Mouse (Mus musculus) kidney, embryonic 15.5 days (tissue): ENCODE measurements around the gene Hoxa7. TPM values are rescaled to one million over a fixed set of nuclear protein-coding genes. Genes with fewer than 3 reads are reported as not detected.

ENCODE experiments used
- ATAC-seq: fragments of 200-750 bp; cut with Nextera tagmentation; replicated peaks from 2 replicates; pipeline ENCODE4 v1.8.0; 2017; ENCODE audit warnings: moderate TSS enrichment; ENCODE audit not compliant: low FRiP score
- H3K27ac ChIP-seq: fragments of 300-500 bp; sonication (generic); 2 replicates; pipeline ENCODE4 v1.5.1; 2015; ENCODE audit warnings: mild to moderate bottlenecking, inconsistent platforms
- H3K27me3 ChIP-seq: fragments of 300-500 bp; sonication (generic); 2 replicates; pipeline ENCODE4 v1.6.1; 2015; ENCODE audit warnings: inconsistent platforms
- H3K36me3 ChIP-seq: fragments of 300-500 bp; sonication (generic); 2 replicates; pipeline ENCODE4 v1.6.1; 2015; ENCODE audit warnings: inconsistent platforms
- H3K4me1 ChIP-seq: fragments of 300-500 bp; sonication (generic); 2 replicates; pipeline ENCODE4 v1.6.1; 2015; ENCODE audit warnings: inconsistent platforms
- H3K4me2 ChIP-seq: fragments of 300-500 bp; sonication (generic); 2 replicates; pipeline ENCODE4 v1.6.1; 2015; ENCODE audit warnings: moderate library complexity, mild to moderate bottlenecking, inconsistent platforms
- H3K4me3 ChIP-seq: fragments of 300-500 bp; sonication (generic); replicated peaks from 2 replicates; pipeline ENCODE4 v1.5.1; 2015; ENCODE audit warnings: mild to moderate bottlenecking, inconsistent platforms
- H3K9ac ChIP-seq: fragments of 300-500 bp; sonication (generic); 2 replicates; pipeline ENCODE4 v1.6.1; 2015; ENCODE audit warnings: mild to moderate bottlenecking, inconsistent platforms
- H3K9me3 ChIP-seq: fragments of 300-500 bp; sonication (generic); replicated peaks from 2 replicates; pipeline ENCODE4 v1.6.1; 2016; ENCODE audit warnings: inconsistent platforms
- WGBS: fragments of 180-500 bp; shearing (Covaris S2); methylation state at CpG from one replicate; pipeline ENCODE4 v1.1.7; 2015; ENCODE audit warnings: mixed read lengths; 5-methylcytosine and 5-hydroxymethylcytosine counted together
- polyA plus RNA-seq: library from polyadenylated mRNA; unstranded; fragments of >200 nt; fragmentation: Nextera tagmentation; extraction: Ambion mirVana; gene quantifications from 2 replicates; pipeline ENCODE4 v1.2.1, GENCODE M21; 2015

The Hoxa7 gene
- polyA plus RNA-seq, 1 experiment from 2014 or later: 27.2 TPM

DNA sequence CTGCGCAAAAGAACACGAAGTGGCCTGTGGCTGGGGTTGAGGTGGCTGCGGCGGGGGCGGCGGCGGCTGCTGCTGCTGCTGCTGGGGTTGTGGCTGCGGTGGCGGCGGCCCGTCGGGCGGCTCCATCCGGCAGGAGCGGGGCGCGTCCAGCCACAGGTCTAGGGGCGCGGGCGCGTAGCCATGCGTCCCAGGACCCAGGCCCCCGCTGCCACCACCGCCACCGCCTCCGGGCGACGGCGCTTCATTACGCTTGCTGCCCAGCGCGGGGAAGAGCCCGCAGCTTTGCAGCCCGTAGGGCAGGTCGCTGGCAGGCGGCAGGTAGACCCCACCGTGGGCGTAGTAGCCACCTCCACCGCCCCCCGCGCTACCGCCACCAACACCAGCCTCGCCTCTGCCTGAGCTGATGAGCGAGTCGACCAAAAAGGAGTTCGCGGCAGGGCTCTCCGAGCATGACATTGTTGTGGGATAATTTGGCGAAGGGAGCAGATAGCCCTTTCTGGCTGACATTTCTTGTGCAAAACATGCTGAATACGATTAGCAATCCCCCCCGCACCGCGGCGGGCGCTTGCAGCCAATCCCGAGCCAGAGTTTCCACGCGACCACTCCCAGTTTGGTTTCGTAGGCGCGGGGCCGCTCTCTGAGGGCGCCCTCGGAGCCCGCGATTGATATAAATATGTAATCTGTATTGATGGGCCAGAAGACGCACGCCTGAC, 12.9 kb upstream of the Hoxa7 start:
- Histone ChIP-seq H3K27me3 (peaks cover 7% of the 10 kb centered on the region; the same call in 1 of the 2 replicates), H3K4me2 (peak overlapping the region; percentile 74), H3K36me3 (no peaks in the 10 kb centered on the region), H3K27ac (peak overlapping the region; percentile 97), H3K9me3 (no peaks in the 10 kb centered on the region), H3K4me1 (peaks cover 33% of the 10 kb centered on the region), H3K4me3 (peak overlapping the region; percentile 76), H3K9ac (peak overlapping the region; percentile 96)
- under 1% methylated on average over 61 of the region's 68 CpGs for WGBS
- ATAC-seq: peak; percentile 30

GRCm38 (mm10) chr6:52233546-52234427, 12.1 kb upstream of the Hoxa7 start:
- peak overlapping the region; percentile 96 for H3K9ac ChIP-seq
- peaks cover 33% of the 10 kb centered on the region for H3K4me1 ChIP-seq
- peak; percentile 47 for ATAC-seq
- under 1% methylated on average over 70 of the region's 70 CpGs for WGBS
- no peaks in the 10 kb centered on the region for H3K9me3 ChIP-seq
- H3K4me3 ChIP-seq: peak overlapping the region; percentile 76
- no peaks in the 10 kb centered on the region for H3K36me3 ChIP-seq
- H3K4me2 ChIP-seq: peak overlapping the region; percentile 74
- H3K27me3 ChIP-seq: peaks cover 7% of the 10 kb centered on the region; the same call in 1 of the 2 replicates
- peak overlapping the region; percentile 97 for H3K27ac ChIP-seq

GRCm38 (mm10) chr6:52232984-52233545, 11.4 kb upstream of the Hoxa7 start:
- peak overlapping the region; percentile 76 for H3K4me3 ChIP-seq
- 1% methylated on average over 23 of the region's 23 CpGs for WGBS
- peak overlapping the region; percentile 97 for H3K27ac ChIP-seq
- peak overlapping the region; percentile 96 for H3K9ac ChIP-seq
- H3K9me3 ChIP-seq: no peaks in the 10 kb centered on the region
- ATAC-seq: no peak
- no peaks in the 10 kb centered on the region for H3K36me3 ChIP-seq
- peaks cover 33% of the 10 kb centered on the region for H3K4me1 ChIP-seq
- H3K27me3 ChIP-seq: peaks cover 7% of the 10 kb centered on the region; the same call in 1 of the 2 replicates
- peak overlapping the region; percentile 74 for H3K4me2 ChIP-seq

GRCm38 (mm10) chr6:52232568-52232965, 10.9 kb upstream of the Hoxa7 start:
- Histone ChIP-seq H3K9me3 (no peaks in the 10 kb centered on the region), H3K4me3 (peak overlapping the region; percentile 76), H3K4me1 (peaks cover 36% of the 10 kb centered on the region), H3K27me3 (peaks cover 7% of the 10 kb centered on the region; the same call in 1 of the 2 replicates), H3K9ac (peak overlapping the region; percentile 96), H3K27ac (peak overlapping the region; percentile 97), H3K36me3 (no peaks in the 10 kb centered on the region), H3K4me2 (peak overlapping the region; percentile 74)
- under 1% methylated on average over 18 of the region's 18 CpGs for WGBS
- ATAC-seq: no peak

DNA sequence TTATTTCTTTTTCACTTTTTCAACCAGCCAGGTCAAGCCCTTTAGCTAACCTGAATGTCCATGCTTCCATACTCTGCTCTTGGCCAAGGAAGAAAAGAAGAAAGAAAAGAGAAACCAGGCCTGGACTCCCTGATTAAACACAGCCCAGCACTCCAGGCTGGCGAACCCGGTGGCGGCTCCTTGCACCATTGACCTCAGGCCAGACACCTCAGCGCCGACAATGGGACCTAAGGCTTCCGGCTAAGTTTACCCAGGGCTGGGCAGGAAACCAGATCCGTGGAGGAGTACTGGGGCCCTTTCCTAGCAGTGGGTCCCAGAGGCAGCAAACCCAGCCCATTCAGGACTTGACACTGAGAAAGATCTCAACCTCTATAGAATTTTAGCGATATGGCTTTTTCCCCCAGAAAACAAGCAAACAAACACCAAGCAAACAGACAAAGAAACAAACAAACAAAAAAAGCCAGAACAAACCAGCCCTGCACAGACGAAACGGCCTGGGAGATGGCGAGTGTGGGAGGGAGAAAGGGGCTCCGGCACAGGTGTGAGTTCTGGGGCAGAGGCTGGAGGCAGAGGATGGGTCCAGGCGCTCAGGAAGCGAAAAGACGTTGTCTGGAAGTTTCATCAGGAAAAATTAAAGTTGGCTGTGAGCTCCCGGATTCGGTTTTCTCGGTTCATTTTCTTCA, 10.4 kb upstream of the Hoxa7 start:
- peak overlapping the region; percentile 97 for H3K27ac ChIP-seq
- under 1% methylated on average over 18 of the region's 18 CpGs for WGBS
- peak; percentile 37 for ATAC-seq
- no peaks in the 10 kb centered on the region for H3K9me3 ChIP-seq
- H3K4me2 ChIP-seq: peak overlapping the region; percentile 74
- peaks cover 7% of the 10 kb centered on the region; the same call in 1 of the 2 replicates for H3K27me3 ChIP-seq
- no peaks in the 10 kb centered on the region for H3K36me3 ChIP-seq
- peaks cover 42% of the 10 kb centered on the region for H3K4me1 ChIP-seq
- H3K4me3 ChIP-seq: peak overlapping the region; percentile 76
- H3K9ac ChIP-seq: peak overlapping the region; percentile 96

GRCm38 (mm10) chr6:52230516-52231165, 9.0 kb upstream of the Hoxa7 start, which contains the start of gene Hoxa9:
Gene Hoxa9 (minus strand): TSS chr6:52231089.
- H3K27ac ChIP-seq: peak within 1 kb of the TSS; percentile 97
- ATAC-seq: peak; percentile 43
- H3K27me3 ChIP-seq: peaks cover 7% of the 10 kb centered on the region; the same call in 1 of the 2 replicates
- H3K4me1 ChIP-seq: peaks cover 32% of the 10 kb centered on the region
- peak within 1 kb of the TSS; percentile 74 for H3K4me2 ChIP-seq
- H3K4me3 ChIP-seq: peak within 1 kb of the TSS; percentile 76
- no peaks in the 10 kb centered on the region for H3K9me3 ChIP-seq
- no peaks in the 10 kb centered on the region for H3K36me3 ChIP-seq
- WGBS: under 1% methylated on average over 25 of the region's 36 CpGs
- H3K9ac ChIP-seq: peak within 1 kb of the TSS; percentile 96

GRCm38 (mm10) chr6:52229558-52230416, 8.1 kb upstream of the Hoxa7 start:
- peak overlapping the region; percentile 94 for H3K27ac ChIP-seq
- H3K27me3 ChIP-seq: peaks cover 3% of the 10 kb centered on the region; the same call in 1 of the 2 replicates
- WGBS: under 1% methylated on average over 44 of the region's 44 CpGs
- peak overlapping the region; percentile 77 for H3K9ac ChIP-seq
- H3K4me3 ChIP-seq: peak overlapping the region; percentile 60
- peaks cover 24% of the 10 kb centered on the region for H3K4me1 ChIP-seq
- no peaks in the 10 kb centered on the region for H3K36me3 ChIP-seq
- ATAC-seq: no peak
- H3K4me2 ChIP-seq: peak overlapping the region; percentile 74
- no peaks in the 10 kb centered on the region for H3K9me3 ChIP-seq

DNA sequence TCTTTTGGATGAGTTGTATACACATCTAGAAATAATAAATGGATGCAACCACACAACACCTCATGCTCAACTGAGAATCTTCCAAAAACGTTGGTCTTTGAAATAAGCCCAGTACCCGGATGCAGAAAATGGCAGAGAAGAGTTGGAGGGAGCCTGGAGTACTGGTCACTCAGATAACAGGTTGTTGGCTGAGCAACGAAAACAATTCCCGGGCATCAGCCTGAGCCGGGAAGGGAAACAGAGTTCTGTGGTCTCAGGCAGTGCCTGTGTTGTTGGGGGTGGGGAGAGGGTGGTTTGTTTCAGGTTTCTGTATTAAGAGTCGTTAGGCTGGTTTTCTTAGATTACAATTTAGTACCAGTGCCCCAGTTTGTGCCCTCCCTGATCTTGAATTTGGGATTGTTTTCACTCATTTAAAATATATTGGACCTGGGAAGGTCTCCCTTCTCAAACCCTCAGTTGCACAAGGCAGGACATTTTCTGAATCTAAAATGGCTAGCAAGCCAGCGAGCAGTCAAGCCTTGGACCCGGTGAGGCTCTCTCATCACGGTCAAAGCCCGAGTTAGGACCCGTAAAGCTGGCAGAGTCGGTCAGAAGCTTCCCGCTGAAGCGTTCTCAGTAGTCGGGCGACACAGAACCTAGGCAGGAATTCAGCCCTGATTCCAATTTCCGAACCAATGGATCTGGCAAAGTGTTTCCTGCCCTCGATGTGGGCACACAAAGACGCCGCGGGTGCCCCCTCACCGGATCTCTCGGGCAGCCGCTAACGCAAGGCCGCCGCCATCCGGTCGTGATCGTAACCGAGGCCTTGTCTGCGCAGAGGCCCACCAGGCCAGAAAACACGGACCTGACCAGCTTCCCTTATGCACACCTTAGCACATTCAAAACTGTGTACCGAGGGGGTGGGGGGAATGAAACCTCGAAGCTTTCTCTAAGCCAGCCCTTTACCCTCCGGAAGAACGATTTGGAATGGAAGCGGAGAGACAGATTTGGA, 7.1 kb upstream of the Hoxa7 start:
- H3K4me3 ChIP-seq: peak overlapping the region; percentile 60
- WGBS: under 1% methylated on average over 38 of the region's 38 CpGs
- peaks cover 16% of the 10 kb centered on the region for H3K4me1 ChIP-seq
- H3K9me3 ChIP-seq: no peaks in the 10 kb centered on the region
- no peaks in the 10 kb centered on the region for H3K27me3 ChIP-seq
- no peak for ATAC-seq
- peak overlapping the region; percentile 74 for H3K4me2 ChIP-seq
- peak overlapping the region; percentile 94 for H3K27ac ChIP-seq
- H3K36me3 ChIP-seq: peaks cover 3% of the 10 kb centered on the region; the same call in 1 of the 2 replicates
- peak overlapping the region; percentile 77 for H3K9ac ChIP-seq

GRCm38 (mm10) chr6:52227470-52228222, 6.0 kb upstream of the Hoxa7 start:
- Histone ChIP-seq H3K4me1 (peaks cover 15% of the 10 kb centered on the region), H3K9me3 (no peaks in the 10 kb centered on the region), H3K27ac (peak overlapping the region; percentile 99), H3K4me2 (peak overlapping the region; percentile 92), H3K9ac (peak overlapping the region; percentile 94), H3K36me3 (peaks cover 4% of the 10 kb centered on the region; the same call in 1 of the 2 replicates), H3K4me3 (peak overlapping the region; percentile 77), H3K27me3 (no peaks in the 10 kb centered on the region)
- no peak for ATAC-seq
- 5% methylated on average over 11 of the region's 11 CpGs for WGBS
